Mouse (Mus musculus) intestine, postnatal 0 days (tissue): Measurements from ENCODE around the gene Cd8b1. TPM values are rescaled to one million over a fixed set of nuclear protein-coding genes. Genes with fewer than 3 reads are reported as not detected.

Experiments used
- ATAC-seq: fragments of 200-750 bp; cut with Nextera tagmentation; 2 replicates; pipeline ENCODE4 v1.8.0; 2017; ENCODE audit warnings: mild to moderate bottlenecking, moderate TSS enrichment, moderate library complexity
- H3K27ac ChIP-seq: fragments of 300-500 bp; sonication (generic); 2 replicates; pipeline ENCODE4 v1.5.1; 2014; ENCODE audit warnings: mild to moderate bottlenecking, low read depth, low read length, moderate library complexity
- H3K27me3 ChIP-seq: fragments of 300-500 bp; sonication (generic); replicated peaks from 2 replicates; pipeline ENCODE4 v1.6.1; 2014; ENCODE audit warnings: low read length, mixed read lengths; ENCODE audit not compliant: control insufficient read depth, insufficient read depth
- H3K36me3 ChIP-seq: fragments of 300-500 bp; sonication (generic); 2 replicates; pipeline ENCODE4 v1.6.1; 2014; ENCODE audit warnings: mild to moderate bottlenecking, moderate library complexity; ENCODE audit not compliant: control insufficient read depth, insufficient read depth
- H3K4me1 ChIP-seq: fragments of 300-500 bp; sonication (generic); replicated peaks from 2 replicates; pipeline ENCODE4 v1.6.1; 2014; ENCODE audit warnings: antibody characterized with exemption, low read length, mixed read lengths; ENCODE audit not compliant: control insufficient read depth, insufficient read depth
- H3K4me2 ChIP-seq: fragments of 300-500 bp; sonication (generic); replicated peaks from 2 replicates; pipeline ENCODE4 v1.6.1; 2014; ENCODE audit warnings: low read depth, mild to moderate bottlenecking, moderate library complexity
- H3K4me3 ChIP-seq: fragments of 300-500 bp; sonication (generic); 2 replicates; pipeline ENCODE4 v1.5.1; 2014; ENCODE audit warnings: low read depth, low read length
- H3K9ac ChIP-seq: fragments of 300-500 bp; sonication (generic); 2 replicates; pipeline ENCODE4 v1.6.1; 2014; ENCODE audit warnings: mild to moderate bottlenecking, low read depth, low read length
- H3K9me3 ChIP-seq: fragments of 300-500 bp; sonication (generic); 2 replicates; pipeline ENCODE4 v1.6.1; 2016; ENCODE audit warnings: mixed run types; ENCODE audit not compliant: control insufficient read depth
- CTCF ChIP-seq: sonication (generic); IDR thresholded peaks from 2 replicates; pipeline ENCODE4 v1.5.1; 2016; ENCODE audit warnings: low read depth, mild to moderate bottlenecking, control low read depth, antibody characterized with exemption, moderate library complexity
- WGBS: fragments of 180-500 bp; shearing (Covaris S2); extraction: QIAGEN DNeasy Blood & Tissue Kit; methylation state at CpG from one replicate; pipeline ENCODE4 v1.1.7; 2014; 5-methylcytosine and 5-hydroxymethylcytosine counted together
- polyA plus RNA-seq: library from polyadenylated mRNA; unstranded; fragments of >200 nt; fragmentation: Nextera tagmentation; extraction: Ambion mirVana; gene quantifications from 2 replicates; pipeline ENCODE4 v1.2.1, GENCODE M21; 2015

Gene Cd8b1
- polyA plus RNA-seq, 1 experiment from 2014 or later: 0.08 TPM

- Histone ChIP-seq H3K36me3 (no peaks in the 10 kb centered on the region), H3K27ac (no peak overlapping the region), H3K27me3 (no peaks in the 10 kb centered on the region), H3K9ac (no peak overlapping the region), H3K4me3 (no peak overlapping the region), H3K4me1 (no peaks in the 10 kb centered on the region), H3K9me3 (no peaks in the 10 kb centered on the region), H3K4me2 (no peak overlapping the region)
- ATAC-seq: no peak
- TF ChIP-seq CTCF: no peak
- 85% methylated on average over 3 of the region's 3 CpGs for WGBS
Observed at GRCm38 (mm10) chr6:71338941-71339340, 16.4 kb downstream of the Cd8b1 start.

DNA sequence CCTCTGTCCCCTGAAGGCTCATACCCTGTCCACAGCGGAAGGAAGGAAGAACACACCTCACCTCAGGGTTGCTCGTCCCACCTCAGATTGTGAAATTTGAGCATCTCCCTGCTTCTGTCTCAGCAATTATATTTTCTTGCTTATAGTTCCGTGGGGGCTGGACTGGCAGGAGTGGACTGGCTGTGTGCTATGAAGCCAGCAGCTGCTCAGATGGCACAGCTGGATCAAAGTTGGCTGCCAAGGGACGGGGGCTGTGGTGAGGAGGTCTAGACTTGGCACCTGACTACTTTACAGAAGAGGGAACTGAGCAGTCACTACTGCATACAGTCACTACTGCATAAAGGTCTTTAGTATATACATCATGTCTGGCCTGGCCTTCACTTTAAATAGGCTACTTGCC, 16.8 kb downstream of the Cd8b1 start:
- Histone ChIP-seq H3K27ac (no peak overlapping the region), H3K9me3 (no peaks in the 10 kb centered on the region), H3K4me3 (no peak overlapping the region), H3K36me3 (no peaks in the 10 kb centered on the region), H3K9ac (no peak overlapping the region), H3K4me2 (no peak overlapping the region), H3K27me3 (no peaks in the 10 kb centered on the region), H3K4me1 (no peaks in the 10 kb centered on the region)
- no peak for ATAC-seq
- no peak for TF ChIP-seq CTCF
- 82% methylated on average over 4 of the region's 4 CpGs for WGBS

GRCm38 (mm10) chr6:71341179-71341578, 18.6 kb downstream of the Cd8b1 start:
- H3K4me3 ChIP-seq: no peak overlapping the region
- H3K36me3 ChIP-seq: no peaks in the 10 kb centered on the region
- no peaks in the 10 kb centered on the region for H3K4me1 ChIP-seq
- no peak overlapping the region for H3K27ac ChIP-seq
- ATAC-seq: no peak
- no peaks in the 10 kb centered on the region for H3K27me3 ChIP-seq
- no peaks in the 10 kb centered on the region for H3K9me3 ChIP-seq
- WGBS: 91% methylated on average over 9 of the region's 9 CpGs
- TF ChIP-seq CTCF: no peak
- H3K9ac ChIP-seq: no peak overlapping the region
- H3K4me2 ChIP-seq: no peak overlapping the region

- no peak for ATAC-seq
- whole genome bisulfite sequencing: 94% methylated on average over 9 of the region's 9 CpGs
- Histone ChIP-seq H3K36me3 (no peaks in the 10 kb centered on the region), H3K27me3 (no peaks in the 10 kb centered on the region), H3K4me3 (no peak overlapping the region), H3K9ac (no peak overlapping the region), H3K9me3 (0 out of 2 replicates have a peak, but pooled peaks cover 3% of the 10 kb centered on the region), H3K4me1 (no peaks in the 10 kb centered on the region), H3K27ac (no peak overlapping the region), H3K4me2 (no peak overlapping the region)
- peak; percentile 2; the same call in 1 of the 2 replicates for TF ChIP-seq CTCF
Observed at GRCm38 (mm10) chr6:71348006-71348405, 25.4 kb downstream of the Cd8b1 start.

DNA sequence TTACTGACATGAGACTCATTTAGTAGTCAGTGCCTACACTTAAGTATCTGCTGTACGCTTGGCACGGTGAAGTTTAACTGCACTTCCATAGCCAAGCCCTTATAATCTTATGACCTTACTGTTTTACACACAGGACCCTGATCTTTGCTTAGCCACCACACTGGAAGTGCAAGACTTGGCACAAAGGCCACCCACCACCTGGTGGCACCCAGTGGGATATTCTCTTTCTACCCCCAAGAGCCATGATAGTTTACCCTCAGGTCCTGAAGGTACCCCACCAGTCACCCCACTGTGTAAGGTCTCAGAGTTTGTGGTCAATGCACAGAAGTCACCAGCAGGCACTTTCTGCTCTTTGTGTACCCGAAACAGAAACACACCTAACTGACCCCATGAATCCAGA, 28.6 kb downstream of the Cd8b1 start:
- Histone ChIP-seq H3K36me3 (no peaks in the 10 kb centered on the region), H3K9me3 (0 out of 2 replicates have a peak, but pooled peaks cover 3% of the 10 kb centered on the region), H3K27ac (no peak overlapping the region), H3K4me2 (no peak overlapping the region), H3K9ac (no peak overlapping the region), H3K4me3 (no peak overlapping the region), H3K27me3 (no peaks in the 10 kb centered on the region), H3K4me1 (no peaks in the 10 kb centered on the region)
- TF ChIP-seq CTCF: no peak
- 85% methylated on average over 3 of the region's 3 CpGs for WGBS
- ATAC-seq: no peak

GRCm38 (mm10) chr6:71352201-71352600, 29.6 kb downstream of the Cd8b1 start:
- Histone ChIP-seq H3K27me3 (no peaks in the 10 kb centered on the region), H3K4me2 (no peak overlapping the region)
- 88% methylated on average over 6 of the region's 6 CpGs for WGBS

More at GRCm38 (mm10) chr6:71352201-71352600, 29.6 kb downstream of the Cd8b1 start:
- no peak for TF ChIP-seq CTCF
- Histone ChIP-seq H3K27ac (no peak overlapping the region), H3K36me3 (no peaks in the 10 kb centered on the region), H3K9me3 (0 out of 2 replicates have a peak, but pooled peaks cover 3% of the 10 kb centered on the region), H3K4me3 (no peak overlapping the region), H3K4me1 (no peaks in the 10 kb centered on the region), H3K9ac (no peak overlapping the region)
- ATAC-seq: no peak
